Mouse (Mus musculus) urinary bladder, postnatal 14 days (tissue): ENCODE data around the gene Usp15.
A peak's percentile ranks its signal among the peaks of the same experiment; 100 is the strongest.
"Not testable (repeated sequence)": the region's sequence is repeated elsewhere in the genome, so short reads cannot be mapped to it uniquely, and the experiment has no call there.

ENCODE experiments used
- DNase-seq: peaks from one replicate; pipeline ENCODE4 v3.0.0; 2021; ENCODE audit warnings: low spot score

Gene Usp15

DNA sequence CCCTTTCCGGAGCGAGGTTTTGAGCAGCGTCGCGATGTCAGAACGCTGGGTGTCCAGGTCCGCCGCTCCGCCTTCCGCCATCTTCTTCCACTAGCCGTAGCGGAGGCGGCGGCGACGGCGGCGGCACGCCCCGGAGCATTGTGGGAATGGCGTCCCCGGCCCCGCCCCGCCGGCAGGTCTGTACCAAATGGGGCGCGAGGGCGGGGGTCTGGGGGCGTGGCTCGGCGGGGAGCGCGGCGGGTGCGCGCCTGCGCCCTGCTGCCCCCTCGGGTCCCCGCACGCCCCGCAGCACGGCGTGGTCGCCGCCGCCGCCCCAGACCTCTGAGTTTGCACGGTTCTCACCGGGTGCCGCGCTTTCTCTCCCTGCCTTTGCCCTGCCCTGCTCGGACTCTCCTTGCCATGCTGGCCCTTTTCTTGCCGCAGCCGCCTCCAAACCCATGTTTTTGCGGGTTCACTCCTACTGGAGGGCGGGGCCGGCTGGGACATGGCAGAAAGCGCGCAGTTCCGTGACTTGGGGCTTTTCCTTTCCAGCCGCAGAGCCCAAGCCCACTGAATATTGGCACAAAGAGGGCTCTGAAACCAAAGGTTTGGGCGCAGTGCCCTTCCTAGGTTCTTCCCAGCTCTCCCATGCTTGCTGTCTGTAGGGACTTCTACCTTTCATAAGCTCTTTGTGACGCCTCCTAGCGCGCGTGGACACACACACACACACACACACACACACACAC, at the start of gene Usp15:
Gene Usp15, minus strand, starts transcription at position 161 of the 725 bp plus-strand sequence.
- DNase-seq: peak; percentile 94

DNA sequence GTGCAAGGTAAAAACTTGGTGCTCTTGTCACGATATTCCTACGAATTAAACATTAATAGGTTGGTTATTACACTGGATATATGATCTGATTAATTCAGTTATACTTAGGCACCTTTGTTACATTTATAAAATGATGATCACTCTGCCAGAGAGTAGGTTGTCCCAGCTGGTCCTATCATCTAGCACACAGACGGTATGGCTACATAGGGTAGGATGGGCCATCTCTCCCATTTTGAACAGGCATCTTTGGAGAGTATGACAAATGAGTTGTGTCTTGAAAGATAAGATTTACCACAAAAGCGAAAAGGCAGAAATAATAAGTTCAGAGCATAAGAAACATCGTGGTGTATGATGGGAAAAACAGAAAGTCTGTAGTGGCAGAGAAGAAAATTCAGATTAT, 32.6 kb upstream of the Usp15 start:
- DNase-seq: no peak

DNA sequence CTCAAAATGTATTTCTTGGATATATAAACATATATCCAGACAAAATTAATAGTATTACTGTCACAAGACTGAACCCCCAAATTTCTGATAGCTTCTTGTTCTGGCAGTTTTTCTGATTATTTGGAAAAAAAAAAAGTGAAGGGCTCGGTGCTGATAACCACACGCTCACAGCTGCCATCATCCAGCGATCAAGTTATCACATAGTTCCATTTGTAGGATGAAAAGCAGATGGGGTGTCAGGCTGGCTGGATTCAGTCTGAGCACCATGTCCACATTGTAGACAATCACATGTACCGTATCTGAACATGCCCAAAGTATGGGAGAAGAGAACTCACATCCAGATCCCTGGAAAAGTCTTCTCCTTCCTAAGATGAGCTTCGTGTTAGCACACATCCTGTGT, 26.0 kb upstream of the Usp15 start:
- no peak for DNase-seq

DNA sequence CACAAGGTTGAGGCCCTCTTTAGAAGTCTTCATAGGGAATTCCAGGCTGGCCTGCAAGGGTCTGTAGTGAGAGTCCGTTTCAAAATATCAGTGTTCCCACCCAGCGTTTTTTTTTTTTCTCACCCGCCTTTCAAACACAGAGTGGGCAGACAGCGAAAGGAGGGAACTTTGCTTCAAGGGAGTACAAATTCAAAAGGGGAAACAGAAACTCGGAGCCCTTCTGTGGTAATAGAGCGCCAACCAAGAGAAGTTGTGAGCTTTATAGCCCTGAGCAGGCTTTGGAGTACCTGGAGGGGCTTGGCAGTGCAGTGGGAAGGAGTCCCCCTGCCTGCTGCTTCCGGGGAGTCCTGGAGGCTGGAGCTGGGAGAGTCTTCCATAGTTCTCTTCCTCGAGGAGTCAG, 12.7 kb upstream of the Usp15 start:
- DNase-seq: no peak

DNA sequence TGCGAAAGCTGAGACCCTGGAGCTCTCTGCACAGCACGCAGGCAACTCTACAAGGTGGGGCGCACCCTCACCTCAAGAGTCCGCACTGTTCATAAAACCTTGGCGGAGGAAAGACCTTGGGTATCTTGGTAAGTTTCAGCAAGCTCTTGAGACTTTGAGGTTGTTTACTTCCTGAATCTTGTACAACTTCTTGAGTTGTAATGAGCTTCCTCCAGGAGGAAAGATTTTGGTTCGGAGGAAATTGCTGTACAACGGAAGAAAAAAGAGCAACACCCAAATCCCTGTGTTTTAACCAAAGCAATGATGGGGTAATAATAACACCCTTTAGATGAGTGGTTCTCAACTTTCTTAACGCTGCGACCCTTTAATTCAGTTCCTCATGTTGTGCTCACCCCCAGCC, 11.5 kb upstream of the Usp15 start:
- no peak for DNase-seq

DNA sequence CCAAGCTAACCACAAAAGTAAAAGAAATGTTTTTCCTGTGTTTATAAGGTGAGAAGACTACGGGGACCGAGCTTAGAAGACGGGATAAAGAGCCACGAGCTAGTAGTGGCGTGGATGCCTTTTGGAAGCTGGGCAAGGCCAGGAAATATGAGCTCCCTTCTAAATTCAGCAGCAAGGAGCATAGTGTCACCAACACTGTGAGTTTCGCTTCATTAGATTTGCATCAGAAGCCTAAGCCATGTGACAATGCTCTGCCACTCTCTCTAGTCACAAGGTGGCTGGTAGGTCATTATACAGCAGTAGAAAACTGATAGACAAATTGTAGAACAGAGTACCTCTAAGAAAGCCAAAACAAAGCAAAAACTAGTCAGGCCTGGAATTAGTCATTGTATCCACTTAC, 9.3 kb upstream of the Usp15 start:
- DNase-seq: no peak

DNA sequence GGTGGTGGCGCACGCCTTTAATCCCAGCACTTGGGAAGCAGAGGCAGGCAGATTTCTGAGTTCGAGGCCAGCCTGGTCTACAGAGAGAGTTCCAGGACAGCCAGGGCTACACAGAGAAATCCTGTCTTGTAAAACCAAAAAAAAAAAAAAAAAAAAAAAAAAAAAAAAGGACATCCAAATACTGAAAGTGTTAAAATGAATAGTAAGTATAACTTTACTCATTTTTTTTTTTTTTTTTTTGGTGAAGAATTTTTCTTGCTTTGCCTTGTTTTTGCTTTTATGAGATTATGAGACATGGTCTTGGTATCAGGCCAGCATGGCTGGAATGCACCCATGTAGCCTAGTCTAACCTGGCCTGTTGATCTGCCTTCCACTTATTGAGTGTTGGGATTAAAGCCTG, 8.6 kb upstream of the Usp15 start:
- DNase-seq: not testable (repeated sequence)

DNA sequence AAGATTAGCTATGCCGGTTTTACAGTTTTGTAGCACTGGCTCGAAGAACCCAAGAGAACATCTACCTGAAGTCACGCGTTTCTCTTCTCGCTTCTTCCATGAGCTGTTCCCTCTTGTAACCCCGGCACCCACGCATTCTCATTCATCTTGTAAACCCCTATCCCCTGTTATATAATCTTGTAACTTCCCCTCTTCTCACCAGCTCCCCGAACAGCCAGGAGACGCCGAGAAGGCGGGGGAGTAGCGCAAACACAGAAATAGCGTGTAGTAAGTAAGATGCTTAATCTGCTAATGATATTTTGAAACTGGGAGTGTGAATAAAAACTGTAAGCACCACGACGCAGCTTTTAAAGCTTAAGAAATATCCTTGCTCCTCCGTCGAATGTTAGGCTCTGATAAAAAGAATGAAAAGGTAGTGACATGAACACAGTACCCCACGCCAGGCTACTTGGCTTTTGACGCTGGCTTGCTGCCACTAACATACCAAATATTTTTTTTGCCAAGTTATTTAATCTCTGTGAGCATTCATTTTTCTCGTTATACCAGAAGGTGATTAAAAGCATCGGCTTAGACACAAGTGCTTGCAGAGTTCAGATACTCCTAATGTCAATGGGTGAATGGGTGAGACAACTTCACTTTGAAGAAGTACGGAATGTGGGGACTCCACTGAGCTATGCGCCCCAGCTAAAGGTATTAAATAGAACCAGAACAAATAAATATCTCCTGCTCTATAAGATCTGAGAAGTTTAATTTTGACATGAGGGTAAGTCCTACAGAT, 5.4 kb upstream of the Usp15 start:
- DNase-seq: no peak

DNA sequence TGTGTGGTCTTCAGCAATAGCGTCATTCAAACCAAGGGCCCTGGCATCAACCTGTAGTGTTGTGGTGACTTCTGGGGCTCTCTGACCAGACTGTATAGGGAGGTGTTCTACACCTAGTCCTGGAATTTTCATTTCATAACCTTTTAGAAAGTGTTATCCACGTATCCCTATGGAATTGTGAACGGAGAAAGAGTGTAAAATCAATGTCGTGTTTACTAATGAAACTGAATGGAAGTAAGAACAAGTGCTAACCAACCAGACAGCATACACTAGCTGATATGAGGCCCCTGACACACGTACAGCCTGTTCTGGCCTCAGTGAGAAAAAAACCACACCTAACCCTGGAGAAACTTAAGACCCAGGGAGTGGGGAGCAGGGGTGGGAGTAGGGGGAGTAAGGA, 4.6 kb upstream of the Usp15 start:
- DNase-seq: no peak

DNA sequence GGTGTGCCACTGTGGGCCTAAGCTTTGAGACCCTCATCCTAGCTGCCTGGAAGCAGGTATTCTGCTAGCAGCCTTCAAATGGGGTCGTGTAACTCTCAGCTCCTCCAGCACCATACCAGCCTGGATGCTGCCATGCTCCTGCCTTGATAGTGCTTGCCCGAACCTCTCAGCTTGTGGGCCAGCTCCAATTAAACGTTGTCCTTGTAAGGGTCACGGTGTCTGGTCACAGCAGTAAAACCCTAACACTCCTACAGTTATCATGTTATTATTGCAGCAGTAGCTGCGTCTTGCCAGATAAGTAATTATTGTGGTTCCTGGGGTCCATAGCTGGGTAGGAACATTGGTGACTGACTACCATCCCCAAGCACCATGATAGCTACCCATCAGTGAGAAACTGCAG, 4.2 kb upstream of the Usp15 start:
- no peak for DNase-seq

DNA sequence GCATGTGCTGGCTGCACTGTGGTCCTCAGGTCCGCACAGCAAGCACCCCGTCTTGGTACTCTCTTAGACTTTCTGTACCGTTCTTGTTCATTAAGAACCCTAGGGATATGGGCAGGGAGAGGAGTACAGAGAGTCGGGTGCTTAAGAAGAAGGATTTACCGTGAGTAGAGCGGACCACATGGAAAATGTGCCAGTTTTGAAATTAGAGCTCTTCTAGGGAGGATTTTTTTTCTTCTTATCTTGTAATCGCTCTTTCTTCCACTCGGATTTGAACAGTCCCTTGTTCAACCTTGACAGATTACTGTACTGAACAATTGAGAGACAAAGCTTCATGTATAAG, 3.5 kb upstream of the Usp15 start:
- no peak for DNase-seq

DNA sequence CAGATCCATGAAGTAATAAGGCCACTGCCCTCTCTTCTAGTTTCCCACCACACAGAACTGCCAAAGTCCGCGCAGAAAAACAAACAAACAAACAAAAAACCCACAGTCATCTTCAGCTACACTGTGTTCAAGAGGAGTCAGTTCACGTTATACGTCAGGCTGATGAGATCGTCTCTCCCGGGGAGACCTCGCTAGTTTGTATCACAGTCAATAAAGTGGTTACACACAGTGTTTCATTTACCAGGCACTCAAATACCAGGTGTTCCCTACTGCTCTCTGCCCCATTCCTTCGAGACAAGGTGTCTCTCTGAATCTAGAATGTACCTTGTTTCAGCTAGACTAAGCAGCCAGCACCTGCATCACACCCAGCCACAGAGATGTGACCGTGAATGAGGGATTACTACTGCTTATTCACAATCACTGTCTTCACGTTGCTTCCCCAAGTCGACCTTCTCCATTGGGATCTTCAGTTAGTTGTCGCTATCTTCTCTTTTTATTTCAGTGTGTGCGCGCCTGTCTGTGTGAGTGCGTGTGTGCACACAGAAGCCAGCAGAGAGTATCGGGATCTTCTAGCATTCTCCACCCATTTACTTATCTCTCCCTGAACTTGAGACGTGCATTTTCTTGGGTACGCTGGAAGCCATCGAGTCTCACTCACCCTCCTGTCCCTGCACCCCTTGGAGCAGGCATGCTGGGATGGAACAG, 3.0 kb upstream of the Usp15 start:
- no peak for DNase-seq

DNA sequence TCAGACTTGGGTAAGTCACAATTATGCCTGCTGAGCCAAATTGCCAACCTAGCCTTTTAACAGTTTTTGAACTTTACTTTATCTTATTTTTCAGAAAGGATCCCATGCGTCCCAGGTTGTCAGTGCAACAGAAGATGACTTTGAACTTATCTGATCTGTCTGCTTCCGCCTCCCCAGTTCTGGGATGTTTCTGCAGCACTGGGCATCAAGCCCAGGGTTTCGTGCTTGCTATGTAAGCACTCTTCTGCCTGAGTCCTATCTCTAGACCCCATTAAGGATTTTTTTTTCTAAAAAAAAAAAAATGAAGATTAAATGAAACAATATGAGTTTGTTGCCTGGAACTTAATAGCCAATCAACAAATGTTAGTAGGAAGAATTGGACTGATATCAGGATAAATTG, 2.3 kb upstream of the Usp15 start:
- DNase-seq: no peak

DNA sequence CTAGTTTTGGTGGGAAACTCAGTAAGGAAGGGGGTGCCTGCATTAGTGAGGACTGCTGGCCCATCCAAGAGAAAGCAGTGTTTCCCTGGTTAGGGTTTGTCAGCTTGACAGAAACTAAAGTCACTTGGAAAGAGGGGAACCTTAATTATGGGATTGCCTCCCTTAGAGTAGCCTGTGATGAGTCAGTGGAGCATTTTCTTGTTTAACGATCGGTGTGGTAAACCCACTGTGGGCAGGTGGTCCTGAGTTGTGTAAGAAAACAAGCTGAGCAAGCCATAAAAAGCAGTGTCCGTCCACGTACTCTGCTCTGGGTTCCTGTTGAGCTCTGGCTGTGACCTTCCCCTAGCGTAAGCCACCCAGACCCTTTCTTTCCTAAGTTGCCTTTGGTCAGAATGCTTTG, 1.4 kb upstream of the Usp15 start:
- DNase-seq: no peak

DNA sequence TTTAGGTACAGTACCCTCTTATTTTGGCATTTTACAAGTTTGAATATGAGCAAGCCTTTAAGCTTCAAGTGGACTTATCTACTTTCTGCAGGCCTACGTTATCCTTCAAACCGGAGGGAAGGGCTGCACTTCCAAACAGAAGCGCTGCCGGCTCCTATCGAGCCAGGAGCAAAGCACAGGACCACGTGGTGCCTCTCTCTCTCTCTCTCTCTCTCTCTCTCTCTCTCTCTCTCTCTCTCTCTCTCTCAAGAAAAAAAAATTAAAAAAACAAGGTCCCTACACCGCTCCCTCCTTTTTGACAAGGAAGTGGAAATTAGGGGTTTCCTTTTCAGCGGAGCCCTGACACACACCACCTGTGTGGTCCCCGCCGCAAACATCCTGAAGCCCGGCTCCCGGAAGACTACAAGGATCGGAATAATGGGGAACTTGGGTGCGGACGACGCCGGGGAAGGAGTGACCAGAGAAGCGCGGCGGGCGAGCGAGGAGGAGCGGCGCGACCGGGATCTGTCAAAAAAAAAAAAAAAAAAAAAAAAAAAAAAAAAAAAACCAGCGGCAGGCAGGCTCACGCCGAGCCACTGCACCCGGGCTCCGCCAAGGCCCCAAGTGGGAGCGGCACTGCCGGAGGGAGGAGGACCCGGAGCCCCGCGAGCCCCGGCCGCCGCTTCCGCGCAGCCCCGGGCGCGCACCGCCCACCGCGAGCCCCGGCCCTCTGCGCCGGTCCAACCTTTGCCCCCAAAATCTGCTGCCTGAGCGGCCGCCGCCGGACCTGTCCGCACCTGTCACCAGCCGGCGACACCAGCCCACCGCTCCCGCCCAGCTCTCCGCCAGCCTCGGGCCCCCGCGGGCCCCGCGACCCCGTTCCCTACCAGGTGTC, 597 bp downstream of the Usp15 start:
- DNase-seq: peak; percentile 5

DNA sequence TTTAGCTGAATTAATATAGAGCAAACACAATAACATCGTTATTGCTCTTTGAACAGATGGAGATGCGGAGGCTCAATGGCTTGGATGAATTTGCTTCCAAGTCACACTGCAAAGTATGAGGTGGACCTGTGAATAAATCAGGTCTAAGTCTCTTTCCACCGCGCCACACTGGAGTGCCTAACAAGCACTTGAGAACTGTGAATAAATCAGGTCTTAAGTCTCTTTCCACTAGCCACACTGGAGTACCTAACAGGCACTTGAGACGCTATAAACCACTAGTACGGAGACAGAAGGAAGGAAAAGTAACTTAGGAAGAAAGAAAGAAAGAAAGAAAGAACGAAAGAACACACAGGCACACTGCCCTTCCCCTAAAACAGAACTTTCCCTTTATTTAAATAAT, 1.3 kb downstream of the Usp15 start:
- no peak for DNase-seq

DNA sequence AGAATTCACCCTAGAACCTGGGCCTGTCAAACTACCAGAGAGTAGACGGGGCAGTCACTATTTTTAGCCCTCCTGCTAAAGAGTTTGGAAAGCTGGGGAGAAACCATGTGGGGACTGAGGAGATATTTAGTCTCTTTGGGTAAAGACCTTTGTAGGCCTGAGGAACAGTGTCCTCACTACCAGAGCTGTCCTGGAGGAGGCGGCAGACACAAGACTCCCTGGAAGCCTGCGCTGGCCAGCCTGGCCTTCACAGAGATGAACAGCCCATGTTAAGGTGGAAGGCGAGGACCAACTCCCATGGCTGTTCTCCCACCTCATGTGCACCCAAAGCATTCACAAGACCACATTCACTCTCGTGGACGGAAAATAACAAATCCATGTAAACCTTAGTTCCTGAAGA, 5.8 kb downstream of the Usp15 start:
- no peak for DNase-seq

DNA sequence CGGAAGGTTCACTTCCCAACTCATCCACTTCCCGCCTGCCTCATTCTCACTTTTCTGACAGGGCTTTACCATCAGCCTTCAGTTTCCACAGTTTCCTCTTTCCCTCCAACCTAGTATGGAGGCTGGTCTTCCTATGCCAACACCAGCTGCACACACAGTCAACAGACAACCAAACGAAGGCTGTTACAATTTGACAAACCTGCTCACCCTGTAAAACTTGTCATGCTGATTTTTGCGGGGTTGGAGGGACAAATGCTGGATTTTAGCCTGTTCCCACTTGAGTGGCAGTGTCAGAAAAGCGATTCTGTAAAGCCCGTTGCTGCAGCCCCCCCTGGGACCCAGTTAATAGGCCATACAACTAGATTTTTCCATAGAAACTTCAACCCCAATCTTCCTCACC, 9.5 kb downstream of the Usp15 start:
- DNase-seq: peak; percentile 11

DNA sequence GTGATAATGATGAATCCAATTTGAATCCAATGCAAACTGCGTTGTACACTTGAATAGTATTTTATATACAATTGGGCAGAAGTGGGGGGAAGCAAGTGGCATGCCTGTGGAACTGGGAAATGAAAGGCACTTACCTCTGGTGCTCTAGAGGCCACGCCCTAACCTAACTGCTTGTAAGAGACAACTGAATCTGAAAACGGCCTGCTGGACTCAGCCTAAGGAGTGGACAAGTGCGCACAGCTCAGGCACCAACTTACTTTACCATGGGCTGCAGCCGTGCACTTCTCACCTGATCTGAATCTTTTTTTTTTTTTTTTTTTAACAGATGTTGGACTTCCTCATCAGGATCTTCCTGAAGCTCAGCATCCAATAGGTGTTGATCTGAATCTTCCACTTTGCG, 10.9 kb downstream of the Usp15 start:
- no peak for DNase-seq

DNA sequence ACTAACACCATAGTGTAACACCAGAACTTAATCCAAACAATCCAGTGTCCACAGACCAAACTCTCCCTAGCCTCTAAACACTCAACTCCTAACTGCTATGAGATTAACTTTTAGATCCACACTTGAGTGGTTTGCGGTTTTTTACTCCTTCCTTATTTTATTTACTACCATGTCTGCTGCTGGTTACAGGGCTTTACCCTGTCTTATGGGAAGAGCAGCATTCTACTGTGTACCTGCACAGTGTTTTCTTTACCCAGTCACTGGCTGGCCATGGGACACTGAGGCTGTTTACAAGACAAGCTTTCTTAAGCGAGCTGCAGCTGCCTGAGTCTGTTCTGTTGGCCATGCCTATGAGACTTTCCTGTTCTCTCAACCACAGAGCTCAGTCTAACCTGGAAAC, 13.1 kb downstream of the Usp15 start:
- no peak for DNase-seq

DNA sequence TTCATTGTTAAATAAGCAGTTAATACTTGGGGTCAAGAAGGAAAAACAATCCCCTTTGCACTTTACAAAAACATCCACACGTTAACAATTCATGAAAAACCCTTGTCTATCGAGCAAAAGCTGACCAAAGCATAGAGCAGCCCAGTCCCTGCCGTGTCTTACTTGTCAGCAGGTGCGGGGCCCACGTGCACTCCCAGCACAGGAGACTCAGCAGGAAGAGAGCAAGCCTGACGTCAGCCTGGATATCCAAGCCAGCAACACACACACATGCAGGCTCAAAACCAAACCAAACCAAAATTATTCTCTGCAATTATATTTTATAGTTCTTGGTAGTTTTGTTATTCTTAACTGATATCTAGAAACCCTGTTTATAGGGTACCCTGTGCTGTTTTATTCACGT, 13.6 kb downstream of the Usp15 start:
- no peak for DNase-seq

DNA sequence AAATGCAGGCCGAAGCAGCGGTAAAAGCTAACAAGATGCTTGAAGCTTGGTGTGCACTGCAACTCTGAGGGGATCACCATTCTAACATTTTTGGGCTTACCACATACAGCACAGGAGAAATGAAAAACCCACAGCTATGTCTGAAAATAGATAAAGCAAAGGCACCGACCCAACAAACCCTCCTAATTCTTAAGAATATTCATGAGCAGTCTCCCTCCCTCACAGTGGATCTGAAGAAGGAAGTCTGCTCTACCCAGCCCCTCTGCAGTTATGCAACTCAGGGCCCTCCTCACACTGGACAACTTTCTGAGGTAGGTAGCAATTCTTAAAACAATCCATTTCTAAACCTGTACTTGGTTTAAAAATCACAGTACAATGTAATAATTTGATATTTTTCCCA, 14.4 kb downstream of the Usp15 start:
- no peak for DNase-seq
